Mouse (Mus musculus): ENCODE measurements around the gene Ank2.

GRCm38 (mm10) chr3:127515251-127515650 is 16.1 kb upstream of the Ank2 start:
- TF ChIP-seq CTCF (IDR thresholded peaks at IDR 0.05; ENCODE audit: extremely low read depth, insufficient read length, insufficient replicate concordance, low read depth, low read length) (no peak), POLR2A (IDR thresholded peaks at IDR 0.05; ENCODE audit: low read depth, low read length) (no peak)

All from small intestine, adult 2 months (tissue).